Mouse (Mus musculus): Measurements from ENCODE around the gene Rap2a. TPM values are rescaled to one million over a fixed set of nuclear protein-coding genes. Genes with fewer than 3 reads are reported as not detected.

The Rap2a gene
- polyA plus RNA-seq, 1 experiment from 2014 or later, result 43.2 TPM

DNA sequence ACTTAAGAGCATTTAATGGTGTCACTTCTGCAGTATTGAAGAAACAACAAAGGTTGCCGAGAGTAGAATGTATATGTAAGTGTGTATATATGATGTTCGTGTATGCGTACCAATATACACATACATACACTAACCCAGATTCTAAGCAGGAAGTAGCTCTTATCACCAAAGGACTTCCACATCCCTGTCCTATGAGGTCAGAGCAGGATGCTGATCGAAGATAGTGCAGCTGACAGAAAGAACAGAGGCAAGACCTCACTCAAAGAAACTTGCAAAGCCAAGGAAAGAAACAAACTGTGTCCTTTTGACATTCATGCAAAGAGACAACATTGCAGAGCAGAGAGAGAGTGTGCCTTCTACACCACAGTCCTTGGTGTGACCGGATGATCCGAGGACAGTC, 66.3 kb downstream of the Rap2a start:
- peaks cover 11% of the 10 kb centered on the region; the same call in 1 of the 2 replicates for H3K4me1 ChIP-seq
- ATAC-seq (ENCODE audit: borderline replicate concordance, extremely low read depth, low FRiP score, low TSS enrichment), result no peak
- no peaks in the 10 kb centered on the region for H3K36me3 ChIP-seq
- no peak overlapping the region; the same call in 1 of the 2 replicates for H3K4me2 ChIP-seq
- WGBS, result 63% methylated on average over 6 of the region's 6 CpGs
- H3K4me3 ChIP-seq, result no peak overlapping the region
- peak overlapping the region; percentile 50 for H3K27ac ChIP-seq
- no peaks in the 10 kb centered on the region for H3K9me3 ChIP-seq
- H3K9ac ChIP-seq, result no peak overlapping the region
- H3K27me3 ChIP-seq, result no peaks in the 10 kb centered on the region

DNA sequence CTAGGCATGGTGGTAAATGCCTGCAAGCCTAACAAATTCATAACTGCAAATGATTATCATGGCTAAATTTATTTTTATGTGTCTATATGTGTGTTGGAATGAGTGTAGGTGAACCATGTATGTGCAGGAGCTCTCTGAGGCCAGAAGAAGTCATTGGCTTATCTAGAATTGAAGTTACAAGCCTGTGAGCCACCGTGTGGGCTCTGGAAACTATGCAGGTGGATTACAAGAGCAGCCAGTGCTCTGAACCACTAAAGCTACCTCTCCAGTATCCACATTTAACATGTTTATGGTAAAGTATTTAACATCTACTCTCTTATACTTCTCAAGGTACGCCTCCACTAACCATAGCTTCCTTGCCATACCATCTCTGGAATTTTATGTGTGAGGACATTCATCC, 66.7 kb downstream of the Rap2a start:
- no peak overlapping the region for H3K4me3 ChIP-seq
- H3K27ac ChIP-seq, result no peak overlapping the region
- WGBS, result 81% methylated on average over 2 of the region's 2 CpGs

More for the DNA sequence above, 66.7 kb downstream of the Rap2a start:
- Histone ChIP-seq H3K9me3 (no peaks in the 10 kb centered on the region), H3K9ac (no peak overlapping the region), H3K36me3 (no peaks in the 10 kb centered on the region), H3K4me2 (no peak overlapping the region), H3K27me3 (no peaks in the 10 kb centered on the region), H3K4me1 (peaks cover 11% of the 10 kb centered on the region; the same call in 1 of the 2 replicates)
- ATAC-seq (ENCODE audit: borderline replicate concordance, extremely low read depth, low FRiP score, low TSS enrichment), result no peak

Other genes starting within 250 kb of the Rap2a start
- gene Mbnl2, start 202.8 kb upstream of the Rap2a start, polyA plus RNA-seq (2015; fragmentation: Nextera tagmentation; extraction: Ambion mirVana), result 130 and 141 TPM in 2 replicates

All from lung, embryonic 15.5 days (tissue).